Mouse (Mus musculus) CH12.LX (cell line): ENCODE data around the gene Ces2a. TPM values are rescaled to one million over a fixed set of nuclear protein-coding genes. Genes with fewer than 3 reads are reported as not detected.

Source experiments
- polyA plus RNA-seq: library from polyadenylated mRNA; unstranded; fragments of >175 nt; gene quantifications from 2 replicates; pipeline ENCODE4 v1.2.1, GENCODE M21; 2012; ENCODE audit warnings: low read depth; ENCODE audit not compliant: insufficient read length
- total RNA-seq, 2 experiments: library from RNA; depleted of rRNA; stranded (reverse); fragments of 300-350 nt in 1 of 2; fragments of >200 nt in 1 of 2; gene quantifications; 2 replicates each; pipeline ENCODE4 v1.2.3; 2012 to 2014

Gene Ces2a
- total and polyA plus RNA-seq, 3 experiments: not detected

Other genes starting within 250 kb of the Ces2a start
- not detected in 2 replicates for gene Terb1, start 224.1 kb upstream of the Ces2a start, total RNA-seq (2012; rRNA removed)
- gene Terb1, start 224.1 kb upstream of the Ces2a start, total RNA-seq (2014; rRNA removed): not detected in 2 replicates
- not detected in 2 replicates for gene Terb1, start 224.1 kb upstream of the Ces2a start, polyA plus RNA-seq
- gene Nae1, start 199.4 kb upstream of the Ces2a start, total RNA-seq (2012; rRNA removed): 26.0 and 34.5 TPM in 2 replicates
- gene Nae1, start 199.4 kb upstream of the Ces2a start, total RNA-seq (2014; rRNA removed): 95.0 and 113 TPM in 2 replicates
- gene Nae1, start 199.4 kb upstream of the Ces2a start, polyA plus RNA-seq: 33.6 and 36.5 TPM in 2 replicates
- 0.85 and 0.88 TPM in 2 replicates for gene Car7, start 199.3 kb upstream of the Ces2a start, total RNA-seq (2012; rRNA removed)
- gene Car7, start 199.3 kb upstream of the Ces2a start, total RNA-seq (2014; rRNA removed): 0.62 and 0.92 TPM in 2 replicates
- 1.2 and 1.3 TPM in 2 replicates for gene Car7, start 199.3 kb upstream of the Ces2a start, polyA plus RNA-seq
- gene Pdp2, start 142.6 kb upstream of the Ces2a start, total RNA-seq (2012; rRNA removed): 8.7 and 11.9 TPM in 2 replicates
- gene Pdp2, start 142.6 kb upstream of the Ces2a start, total RNA-seq (2014; rRNA removed): 6.9 and 7.6 TPM in 2 replicates
- 8.3 and 9.6 TPM in 2 replicates for gene Pdp2, start 142.6 kb upstream of the Ces2a start, polyA plus RNA-seq
- gene Cdh16, start 109.6 kb upstream of the Ces2a start, total RNA-seq (2012; rRNA removed): not detected in 2 replicates
- gene Cdh16, start 109.6 kb upstream of the Ces2a start, total RNA-seq (2014; rRNA removed): not detected in 2 replicates
- not detected in 2 replicates for gene Cdh16, start 109.6 kb upstream of the Ces2a start, polyA plus RNA-seq
- gene Rrad, start 102.7 kb upstream of the Ces2a start, total RNA-seq (2012; rRNA removed): 30.9 and 31.1 TPM in 2 replicates
- 29.4 and 31.7 TPM in 2 replicates for gene Rrad, start 102.7 kb upstream of the Ces2a start, total RNA-seq (2014; rRNA removed)
- 32.3 and 33.6 TPM in 2 replicates for gene Rrad, start 102.7 kb upstream of the Ces2a start, polyA plus RNA-seq
- 76.4 and 81.1 TPM in 2 replicates for gene Ciao2b, start 92.0 kb upstream of the Ces2a start, total RNA-seq (2012; rRNA removed)
- 72.2 and 74.4 TPM in 2 replicates for gene Ciao2b, start 92.0 kb upstream of the Ces2a start, total RNA-seq (2014; rRNA removed)
- 75.8 and 76.4 TPM in 2 replicates for gene Ciao2b, start 92.0 kb upstream of the Ces2a start, polyA plus RNA-seq
- not detected in 2 replicates for gene Ces2b, start 97.6 kb downstream of the Ces2a start, total RNA-seq (2012; rRNA removed)
- gene Ces2b, start 97.6 kb downstream of the Ces2a start, total RNA-seq (2014; rRNA removed): 0.11 TPM in 1 of 2 replicates, not detected in the other
- gene Ces2b, start 97.6 kb downstream of the Ces2a start, polyA plus RNA-seq: not detected in 2 replicates
- gene Ces2c, start 113.1 kb downstream of the Ces2a start, total RNA-seq (2012; rRNA removed): 5.7 and 6.2 TPM in 2 replicates
- 15.6 and 16.7 TPM in 2 replicates for gene Ces2c, start 113.1 kb downstream of the Ces2a start, total RNA-seq (2014; rRNA removed)
- gene Ces2c, start 113.1 kb downstream of the Ces2a start, polyA plus RNA-seq: 65.5 and 67.4 TPM in 2 replicates
- gene Ces2e, start 192.3 kb downstream of the Ces2a start, total RNA-seq (2012; rRNA removed): 0.04 TPM in 1 of 2 replicates, not detected in the other
- 0.11 TPM in 1 of 2 replicates, not detected in the other for gene Ces2e, start 192.3 kb downstream of the Ces2a start, total RNA-seq (2014; rRNA removed)
- gene Ces2e, start 192.3 kb downstream of the Ces2a start, polyA plus RNA-seq: not detected in 2 replicates
- 0.04 and 0.08 TPM in 2 replicates for gene Ces2f, start 213.4 kb downstream of the Ces2a start, total RNA-seq (2012; rRNA removed)
- 0.04 TPM in 1 of 2 replicates, not detected in the other for gene Ces2f, start 213.4 kb downstream of the Ces2a start, total RNA-seq (2014; rRNA removed)
- not detected in 2 replicates for gene Ces2f, start 213.4 kb downstream of the Ces2a start, polyA plus RNA-seq
- 0.17 and 0.30 TPM in 2 replicates for gene Ces2g, start 227.7 kb downstream of the Ces2a start, total RNA-seq (2012; rRNA removed)
- 0.07 TPM in 1 of 2 replicates, not detected in the other for gene Ces2g, start 227.7 kb downstream of the Ces2a start, total RNA-seq (2014; rRNA removed)
- gene Ces2g, start 227.7 kb downstream of the Ces2a start, polyA plus RNA-seq: 0.11 and 0.14 TPM in 2 replicates